Mouse (Mus musculus) megakaryocyte, embryonic 14.5 days (primary cell): ENCODE data around the gene Pitpnm2.

Source experiments
- FLI1 ChIP-seq: IDR thresholded peaks from 2 replicates; pipeline ENCODE4 v1.6.1; 2012; ENCODE audit warnings: low read length, inconsistent platforms, mixed read lengths
- GATA1 ChIP-seq: IDR thresholded peaks from 3 replicates; pipeline ENCODE4 v1.6.1; 2012; ENCODE audit warnings: mixed read lengths, low read length, inconsistent platforms, borderline replicate concordance

- no peak for TF ChIP-seq GATA1
- TF ChIP-seq FLI1, result no peak
These were observed 33.3 kb upstream of the Pitpnm2 start for GRCm38 (mm10) chr5:124282854-124283253.
